Mouse (Mus musculus): ENCODE measurements at regions not wholly inside any gene's neighbourhood (a gene's known extent, or its start where the extent isn't known, plus 50 kb on each side); places are given as distances from the start of the nearest gene placed in this dataset.

DNA sequence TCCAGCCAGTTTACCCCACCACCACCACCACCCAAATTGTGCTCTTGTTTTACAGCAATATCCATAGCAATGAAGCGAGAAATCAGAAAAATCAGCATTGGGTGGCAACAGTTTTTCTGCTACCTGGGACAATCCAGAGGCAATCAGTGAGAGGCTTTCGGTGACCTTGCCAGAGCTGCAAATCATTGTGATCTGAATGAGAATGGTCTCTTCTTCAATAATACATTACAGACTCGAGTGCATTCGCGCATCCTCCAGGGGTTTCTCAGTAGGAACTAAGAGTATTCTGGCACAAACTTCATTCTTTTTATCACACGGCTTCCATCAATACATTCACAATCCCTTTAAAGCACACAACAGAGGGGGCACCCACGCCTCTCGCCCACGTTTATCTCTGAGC lies 91.2 kb downstream of the Srek1 start:
- CTCF ChIA-PET, result no interaction called here

DNA sequence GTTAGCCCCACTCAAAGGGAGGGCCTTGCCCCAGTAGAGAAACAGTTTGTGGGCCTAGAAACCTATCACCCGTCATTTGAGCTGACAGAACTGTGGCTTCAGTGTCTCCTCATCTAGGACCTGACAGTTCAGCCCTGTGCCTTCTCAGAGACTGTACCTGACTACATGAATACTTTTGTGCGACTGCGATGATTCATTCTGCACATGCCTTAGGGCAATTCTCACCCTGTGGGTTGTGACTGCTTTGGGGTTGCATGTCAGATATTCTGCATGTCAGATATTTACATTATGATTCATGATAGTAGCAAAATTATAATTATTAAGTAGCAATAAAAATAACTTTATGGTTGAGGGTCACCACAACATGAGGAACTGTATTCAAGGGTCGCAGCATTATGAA lies 93.7 kb downstream of the Srek1 start:
- CTCF ChIA-PET, result no interaction called here

DNA sequence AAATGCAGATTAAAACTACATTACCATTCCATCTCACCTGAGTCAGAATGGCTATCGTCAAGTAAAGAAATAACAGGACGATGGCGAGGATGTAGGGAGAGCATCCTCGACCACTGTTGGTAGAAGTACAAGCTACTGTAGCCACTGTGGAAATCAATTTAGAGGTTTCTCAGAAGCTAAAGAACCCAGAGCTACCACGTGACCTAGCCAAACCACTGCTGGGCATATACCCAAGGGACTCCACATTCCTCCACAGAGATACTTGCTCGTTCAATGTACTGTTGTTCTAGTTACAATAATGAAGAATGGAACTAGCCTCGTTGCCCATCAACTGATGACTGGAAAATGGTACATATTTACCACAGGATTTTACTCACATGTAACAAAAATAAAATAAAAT lies 94.4 kb downstream of the Srek1 start:
- CTCF ChIA-PET, result no interaction called here

DNA sequence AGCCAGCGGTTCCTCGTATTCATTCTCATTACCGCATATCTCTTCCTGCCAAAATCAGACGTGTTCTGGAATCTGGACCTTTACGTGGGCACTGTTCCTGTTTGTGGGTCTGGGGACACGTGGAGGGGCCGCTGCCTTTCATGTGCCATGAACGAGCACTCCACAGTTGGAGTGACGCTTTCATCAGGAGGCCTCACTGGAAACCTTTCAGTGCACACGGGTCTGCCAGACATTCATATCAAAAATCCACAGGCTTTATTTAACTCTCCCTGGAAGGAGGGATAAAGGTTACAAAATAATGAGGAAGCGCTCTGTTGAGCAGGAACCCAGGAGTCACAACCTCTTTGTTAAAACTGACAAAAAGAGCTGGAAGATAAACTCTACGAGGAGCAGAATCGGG lies 97.6 kb downstream of the Srek1 start:
- CTCF ChIA-PET, result no interaction called here

DNA sequence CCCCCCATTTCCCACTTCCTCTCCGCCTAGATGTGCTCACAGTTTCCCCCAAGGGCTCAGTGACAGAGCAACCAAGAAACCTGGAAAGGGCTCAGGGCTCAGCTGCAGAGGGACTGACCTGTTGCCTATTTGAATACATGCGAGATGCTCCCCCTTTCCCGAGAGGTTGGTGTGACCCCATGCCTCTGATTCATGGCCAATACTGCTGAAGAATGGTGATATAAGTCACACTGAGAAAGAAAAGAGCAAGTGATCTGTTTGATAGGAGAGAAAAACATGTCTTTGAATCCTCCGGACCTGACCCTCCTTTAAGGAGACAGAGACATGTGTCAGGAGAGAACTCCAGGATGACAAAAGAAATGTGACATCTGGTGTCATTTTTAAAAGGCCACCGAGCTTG lies 98.2 kb downstream of the Srek1 start:
- CTCF ChIA-PET, result no interaction called here

DNA sequence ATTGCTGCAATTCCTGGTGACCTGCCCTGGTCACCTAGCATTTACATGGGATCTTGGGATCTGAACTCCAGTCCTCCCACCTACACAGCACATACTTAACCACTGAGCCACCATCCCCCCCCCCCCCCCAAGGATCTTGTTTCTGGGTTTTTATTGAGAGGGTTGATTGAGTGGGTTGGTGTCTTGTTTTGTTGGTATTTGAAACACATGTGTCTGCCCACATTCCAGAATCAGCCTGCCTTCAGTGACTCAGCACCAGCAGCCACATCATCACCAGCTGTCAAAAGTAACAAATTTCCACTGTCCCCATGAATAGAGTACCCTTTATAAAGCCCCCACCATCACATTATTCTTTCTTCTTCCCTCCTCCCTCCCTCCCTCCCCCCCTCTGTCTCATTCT lies 103.8 kb downstream of the Srek1 start:
- CTCF ChIA-PET, result no interaction called here

DNA sequence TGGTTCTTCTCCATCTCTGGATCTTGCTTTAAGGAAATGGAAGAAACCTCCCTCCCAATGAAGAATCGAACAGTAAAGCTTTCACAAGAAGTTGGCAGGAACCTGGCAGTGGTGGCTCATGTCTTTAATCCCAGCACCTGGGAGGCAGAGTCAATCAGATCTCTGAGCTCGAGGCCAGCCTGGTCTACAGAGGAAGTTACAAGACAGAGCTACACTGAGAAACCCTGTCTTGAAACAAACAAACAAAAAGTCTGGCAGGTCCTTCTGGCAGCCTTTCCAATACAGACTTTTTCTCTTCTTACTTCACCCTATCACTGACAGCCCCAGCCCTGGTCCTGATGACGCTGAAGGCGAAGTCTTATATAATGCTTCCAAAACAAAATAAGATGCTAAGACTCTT lies 104.6 kb downstream of the Srek1 start:
- CTCF ChIA-PET, result no interaction called here

DNA sequence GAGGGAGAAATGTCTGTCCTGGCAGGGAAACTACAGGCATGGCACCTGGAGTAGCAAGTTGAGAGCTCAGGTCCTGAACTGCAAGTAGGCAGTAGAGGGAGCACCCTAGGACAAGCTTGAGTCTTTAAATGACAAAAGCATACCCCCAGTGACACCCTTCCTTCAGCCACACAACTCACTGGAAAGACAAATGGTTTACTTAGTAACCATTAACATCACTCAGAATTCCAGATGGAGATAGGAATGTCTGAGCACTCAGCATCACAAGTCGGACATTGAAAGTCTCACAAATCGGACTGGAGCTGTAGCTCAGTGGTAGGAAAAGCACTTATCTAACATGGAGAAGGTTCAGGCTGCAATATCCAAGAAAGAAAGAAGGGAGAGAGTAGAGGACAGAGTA lies 106.7 kb downstream of the Srek1 start:
- CTCF ChIA-PET, result no interaction called here

DNA sequence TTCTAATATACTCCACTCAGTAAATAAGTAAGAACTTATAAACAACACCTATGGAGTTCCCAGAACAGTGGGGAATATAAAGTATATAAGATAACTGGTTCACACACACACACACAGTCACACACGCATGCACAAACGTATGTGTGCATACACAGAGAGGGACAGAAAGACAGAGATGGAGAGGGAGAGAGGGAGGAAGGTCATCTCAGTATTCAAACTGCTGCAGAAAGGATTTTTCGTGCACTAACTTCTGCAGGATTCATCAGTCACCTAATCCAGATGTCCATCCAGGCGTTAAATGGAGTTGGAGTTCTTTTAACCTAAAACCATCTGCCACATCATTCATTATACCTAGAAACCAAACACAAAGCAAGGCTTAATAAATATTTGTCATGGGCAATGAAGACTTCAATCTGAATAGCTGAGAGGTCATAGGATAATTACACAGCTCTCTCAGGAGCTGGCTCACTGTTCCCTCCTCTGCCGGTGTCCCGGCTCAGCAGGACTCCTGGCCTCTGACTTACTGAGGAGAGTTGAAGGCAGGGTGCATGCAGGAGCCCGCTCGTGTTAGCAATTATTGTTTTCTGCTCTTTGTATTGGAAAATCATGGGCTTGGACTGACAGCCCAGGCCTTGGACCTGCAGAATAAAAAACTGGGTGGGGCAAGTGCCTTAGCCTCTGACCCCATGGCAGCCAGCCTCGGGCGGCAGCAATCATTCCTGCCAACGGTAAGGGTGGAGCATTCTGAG lies 114.0 kb downstream of the Srek1 start:
- CTCF ChIA-PET, result no interaction called here

DNA sequence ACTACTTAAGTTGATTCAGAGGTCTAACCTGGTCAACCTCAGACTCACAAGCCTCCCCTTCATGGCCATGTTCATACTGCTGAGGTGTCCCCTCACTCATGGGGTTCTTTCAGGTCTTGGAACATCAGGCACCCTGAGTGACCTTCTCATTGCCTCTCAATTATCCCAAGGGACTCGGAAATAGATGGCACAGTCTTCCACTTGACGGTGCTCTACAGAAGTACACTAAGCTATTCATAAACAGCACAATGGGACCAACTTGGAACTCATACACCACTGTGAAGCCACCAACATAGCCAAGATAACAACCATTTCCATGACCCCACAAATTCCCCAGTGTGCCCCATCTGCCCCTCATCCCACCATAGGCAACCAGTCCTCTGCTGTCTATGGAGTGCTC lies 118.4 kb downstream of the Srek1 start:
- CTCF ChIA-PET, result no interaction called here

DNA sequence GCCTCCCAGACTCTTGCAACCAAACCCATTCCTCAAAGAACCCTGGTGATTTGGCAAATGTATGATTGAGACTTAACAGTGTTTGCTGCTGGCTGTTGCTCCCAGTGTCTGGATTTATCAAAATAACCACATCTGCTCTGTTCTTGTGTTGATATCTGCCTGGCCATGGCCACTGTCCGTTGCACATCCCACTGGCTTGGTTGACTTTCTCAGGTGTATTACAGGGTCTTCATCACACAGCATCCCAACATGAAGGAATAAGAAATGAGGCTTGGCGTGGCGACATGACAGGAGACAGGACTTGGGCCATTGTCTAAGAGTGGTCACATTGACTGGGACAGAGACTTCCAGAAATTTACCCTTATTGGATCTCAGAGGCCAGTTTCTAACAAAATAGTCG lies 121.2 kb downstream of the Srek1 start:
- CTCF ChIA-PET, result no interaction called here

DNA sequence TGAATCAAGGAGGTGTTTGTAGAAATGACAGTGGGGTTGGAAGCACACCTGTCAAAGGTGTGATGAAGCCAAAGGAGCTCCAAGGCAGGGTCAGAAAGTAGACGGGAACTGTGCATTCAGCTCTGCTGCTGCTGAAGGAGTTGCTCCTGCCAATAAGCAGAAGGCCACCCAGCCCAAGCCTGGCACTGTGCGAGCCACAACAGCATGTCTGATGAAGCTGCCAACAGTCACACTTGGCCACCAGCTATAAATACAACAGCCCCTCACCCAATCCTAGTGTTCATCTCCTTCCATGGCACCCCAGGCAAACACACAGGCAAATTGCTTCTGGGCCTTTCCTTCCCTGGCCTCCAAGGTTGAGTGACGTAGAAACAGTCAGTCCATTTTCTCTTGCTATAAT lies 125.0 kb downstream of the Srek1 start:
- CTCF ChIA-PET, result no interaction called here

DNA sequence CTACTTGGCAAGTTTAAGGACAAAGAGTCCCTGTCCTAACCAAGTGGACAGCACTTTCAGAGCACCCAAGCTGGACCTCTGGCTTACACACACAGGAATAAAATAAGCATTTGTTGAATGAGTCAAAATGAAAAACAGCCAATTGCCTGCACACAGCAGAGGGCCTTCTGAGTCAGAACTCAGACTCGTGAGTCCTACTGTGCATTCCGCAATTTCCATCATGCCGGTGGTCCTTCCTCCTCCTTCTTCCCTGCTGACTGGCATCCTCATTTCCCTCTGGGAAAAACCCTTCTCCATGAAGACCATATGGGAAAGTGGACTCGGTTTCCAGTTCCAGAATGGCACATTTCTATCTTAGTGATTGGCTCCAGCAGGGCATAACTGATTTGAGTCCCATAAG lies 126.4 kb downstream of the Srek1 start:
- CTCF ChIA-PET, result no interaction called here

DNA sequence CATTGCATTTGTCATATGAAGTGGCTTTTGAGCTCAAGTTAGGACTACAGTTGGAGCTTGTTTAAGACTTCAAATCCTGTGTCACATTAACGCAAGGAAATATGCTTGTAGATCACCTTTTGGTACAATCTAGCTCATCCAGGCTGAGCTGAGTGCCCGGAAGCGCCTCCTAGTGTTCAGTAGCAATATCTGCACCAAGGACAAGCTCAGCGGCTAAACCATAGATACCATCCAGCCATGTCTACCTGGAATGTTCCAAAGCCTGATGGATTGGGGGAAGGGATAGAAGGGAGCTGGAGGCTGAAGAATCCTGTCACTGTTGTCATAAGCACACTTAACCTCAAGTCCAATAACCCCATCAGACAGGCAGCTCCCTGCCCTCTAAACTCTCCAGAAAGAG lies 128.4 kb downstream of the Srek1 start:
- CTCF ChIA-PET, result interaction anchor here (0.6 to 0.7 kb wide), 2 partner anchors 1003 to 1797 kb away, joined by 3 to 5 read pairs; no protein-coding TSS in a partner anchor

DNA sequence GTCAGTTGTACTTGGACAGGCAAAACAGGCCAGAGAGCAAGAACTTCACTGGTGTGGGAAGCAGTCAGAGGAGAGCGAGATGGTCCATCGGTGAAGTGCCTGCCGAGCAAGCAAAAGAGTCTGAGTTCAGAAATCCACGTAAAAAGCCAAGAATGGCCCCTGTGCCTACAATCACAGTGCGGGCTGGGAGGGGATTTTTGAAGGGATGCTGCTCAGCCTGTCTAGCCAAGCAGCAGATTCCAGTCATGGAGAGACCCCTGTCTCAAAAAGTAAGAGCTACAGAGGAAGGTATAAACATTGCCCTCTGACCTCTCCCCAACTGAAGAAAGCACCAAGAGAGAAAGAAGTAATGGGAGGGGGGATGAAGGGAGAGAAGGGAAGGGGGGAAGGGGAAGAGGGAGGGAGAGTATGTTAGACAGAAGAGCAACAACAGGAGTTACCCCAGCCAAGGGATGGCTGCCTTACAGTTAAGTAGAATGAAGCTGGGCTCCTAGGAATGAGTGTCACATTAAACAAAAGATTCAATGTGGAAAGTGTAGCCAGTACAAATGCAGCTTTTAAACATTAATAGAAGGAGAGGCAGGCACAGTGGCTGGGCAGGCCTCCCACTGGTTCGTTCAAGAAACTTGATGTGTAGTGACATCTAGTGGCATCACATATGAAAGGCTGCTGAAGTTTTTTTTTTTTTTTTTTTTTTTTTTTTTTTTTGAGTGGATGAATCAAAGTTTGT lies 130.2 kb downstream of the Srek1 start:
- CTCF ChIA-PET, result no interaction called here

DNA sequence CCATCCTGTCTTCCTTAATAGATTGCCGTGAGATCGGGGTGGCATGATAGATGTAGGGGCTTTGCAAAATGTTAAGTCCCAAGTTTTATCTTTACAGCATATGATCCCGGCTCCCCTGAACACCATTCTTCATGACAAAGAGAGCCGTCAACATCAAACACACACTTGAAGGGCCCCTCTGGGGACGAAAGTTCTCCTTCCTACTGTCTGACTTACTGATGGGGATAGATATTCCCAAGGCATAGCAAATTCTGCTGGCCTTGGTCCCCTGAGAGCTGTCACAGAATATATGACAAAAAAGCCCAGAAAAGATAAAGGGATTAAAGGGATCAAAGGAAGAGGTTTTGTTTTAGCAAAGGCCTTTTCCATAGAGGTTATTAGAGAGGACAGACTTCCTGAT lies 130.9 kb downstream of the Srek1 start:
- CTCF ChIA-PET, result no interaction called here

DNA sequence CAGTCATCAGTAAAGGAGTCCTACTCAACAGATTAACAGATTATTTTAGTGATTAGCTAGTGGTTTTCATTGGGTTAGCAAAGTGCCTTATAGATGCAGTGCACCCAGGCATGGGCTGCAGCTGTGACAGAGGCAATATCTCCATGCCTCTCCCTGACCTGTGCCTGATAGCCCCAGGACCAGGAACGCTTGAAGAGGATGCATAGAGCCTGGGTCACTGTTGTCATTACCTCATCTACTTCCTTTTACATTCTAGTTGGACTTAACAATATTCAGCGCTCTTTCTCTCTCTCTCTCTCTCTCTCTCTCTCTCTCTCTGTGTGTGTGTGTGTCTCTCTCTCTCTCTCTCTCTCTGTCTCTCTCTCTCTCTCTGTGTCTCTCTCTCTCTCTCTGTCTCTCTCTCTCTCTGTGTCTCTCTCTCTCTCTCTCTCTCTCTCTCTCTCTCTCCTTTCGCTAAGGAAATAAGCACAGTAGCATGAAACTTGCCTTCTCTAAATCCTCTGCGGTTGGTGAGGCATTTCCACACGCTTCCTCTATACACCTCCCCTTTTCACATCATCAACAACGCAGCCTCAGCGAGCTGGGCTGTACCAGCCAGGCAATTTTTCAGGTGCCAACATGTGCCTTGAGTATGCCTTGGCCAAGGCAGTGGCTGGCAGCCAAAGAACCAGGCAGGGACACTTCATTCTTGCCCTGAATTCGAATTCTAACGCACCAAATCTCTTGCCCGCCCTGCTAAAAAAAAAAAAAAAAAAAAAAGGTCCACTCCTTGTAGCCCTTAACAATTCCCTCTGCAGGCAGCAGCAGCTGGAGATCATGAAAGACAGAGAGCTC lies 131.6 kb downstream of the Srek1 start:
- CTCF ChIA-PET, result no interaction called here

DNA sequence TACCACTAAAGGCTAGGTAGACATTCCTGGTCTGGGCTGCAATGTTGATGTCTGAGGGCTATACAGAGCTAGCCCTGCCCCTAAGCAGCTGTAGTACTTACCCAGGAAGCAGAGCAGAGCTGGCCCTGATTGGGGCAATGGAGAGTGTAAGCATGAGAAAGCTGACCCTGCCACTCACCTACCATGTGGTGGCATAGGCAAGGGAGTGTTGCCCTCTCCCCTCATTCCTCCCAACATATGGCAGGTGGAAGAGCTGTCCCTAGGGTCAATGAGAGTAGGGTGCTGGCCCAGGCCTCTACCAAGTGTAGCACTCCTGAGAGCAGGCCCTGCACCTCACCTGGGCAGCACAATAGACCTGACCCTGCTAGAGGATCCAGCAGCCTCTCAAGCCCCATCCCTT lies 136.4 kb downstream of the Srek1 start:
- CTCF ChIA-PET, result no interaction called here

DNA sequence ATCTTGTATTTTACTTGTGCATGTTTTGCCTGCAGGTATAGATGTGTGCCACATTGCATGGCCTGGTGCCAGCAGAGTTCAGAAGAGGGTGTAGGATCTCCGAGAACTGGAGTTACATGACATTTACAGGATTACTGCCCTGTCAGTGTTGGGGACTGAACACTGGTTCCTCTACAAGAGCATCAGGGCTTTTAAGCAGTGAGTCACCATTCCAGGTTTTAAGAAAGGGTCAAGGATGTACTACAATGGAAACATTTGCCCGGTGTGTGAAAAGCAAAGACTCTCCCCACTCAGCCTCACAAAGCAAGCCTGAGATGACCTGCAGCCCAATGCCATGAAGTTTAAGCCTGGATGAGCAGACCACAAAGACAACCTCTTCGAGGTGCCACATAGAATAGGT lies 137.0 kb downstream of the Srek1 start:
- CTCF ChIA-PET, result no interaction called here

DNA sequence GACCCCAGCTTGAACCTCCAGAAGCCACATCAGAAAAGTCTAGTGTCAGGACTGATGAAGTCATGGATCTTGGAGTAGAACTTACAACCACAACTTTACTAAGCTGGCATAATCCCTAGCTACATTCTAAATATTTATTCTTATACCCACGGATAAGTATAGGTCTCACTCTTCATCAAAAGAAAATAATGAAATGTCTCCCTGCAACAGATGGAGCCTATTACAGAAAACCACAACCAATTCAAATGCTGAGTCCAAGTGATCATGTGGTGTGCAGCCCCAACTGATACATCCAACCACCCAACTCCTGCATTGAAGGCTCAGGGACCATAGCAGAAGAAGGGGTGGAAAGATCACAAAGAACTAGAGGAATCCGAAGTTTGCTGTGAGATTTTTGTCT lies 137.8 kb downstream of the Srek1 start:
- CTCF ChIA-PET, result no interaction called here

DNA sequence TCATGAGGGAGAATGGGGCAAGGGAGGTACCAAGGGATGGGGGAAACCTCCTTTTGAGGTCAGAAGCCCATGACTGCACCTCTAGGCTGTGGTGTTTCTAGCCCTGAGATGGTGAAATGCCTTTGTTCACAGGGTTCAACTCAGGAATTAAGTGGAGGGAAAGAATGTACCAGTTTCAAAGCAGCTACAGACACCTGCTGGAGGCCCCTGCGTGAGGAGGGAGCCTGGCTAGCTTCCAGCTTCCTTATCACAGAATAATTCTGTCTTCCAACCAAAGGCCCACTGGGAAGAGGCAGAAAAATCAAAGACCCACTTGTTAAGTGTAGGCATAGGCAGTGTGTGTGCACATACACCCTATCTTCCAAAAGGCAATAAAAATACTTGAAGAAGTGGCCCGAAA lies 150.6 kb downstream of the Srek1 start:
- CTCF ChIA-PET, result no interaction called here

DNA sequence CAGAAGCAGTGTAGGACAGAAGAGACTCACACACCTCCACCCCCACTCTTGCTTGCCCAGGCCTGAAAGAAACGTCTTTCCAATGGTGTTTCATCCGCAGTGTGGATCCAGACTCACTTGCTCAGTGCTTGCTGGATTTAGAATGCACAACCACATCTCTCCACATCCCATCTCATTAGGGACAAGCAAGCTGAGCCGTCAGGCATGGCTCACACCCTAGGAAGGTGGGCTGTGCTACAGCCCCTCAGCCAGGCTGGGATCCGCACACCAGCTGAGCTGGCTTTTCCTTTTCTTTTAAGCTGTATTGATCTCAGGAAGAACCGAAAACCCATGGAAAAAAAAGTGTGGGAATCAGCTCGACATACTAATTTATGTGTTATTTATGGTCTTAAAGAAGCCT lies 151.1 kb downstream of the Srek1 start:
- CTCF ChIA-PET, result no interaction called here

DNA sequence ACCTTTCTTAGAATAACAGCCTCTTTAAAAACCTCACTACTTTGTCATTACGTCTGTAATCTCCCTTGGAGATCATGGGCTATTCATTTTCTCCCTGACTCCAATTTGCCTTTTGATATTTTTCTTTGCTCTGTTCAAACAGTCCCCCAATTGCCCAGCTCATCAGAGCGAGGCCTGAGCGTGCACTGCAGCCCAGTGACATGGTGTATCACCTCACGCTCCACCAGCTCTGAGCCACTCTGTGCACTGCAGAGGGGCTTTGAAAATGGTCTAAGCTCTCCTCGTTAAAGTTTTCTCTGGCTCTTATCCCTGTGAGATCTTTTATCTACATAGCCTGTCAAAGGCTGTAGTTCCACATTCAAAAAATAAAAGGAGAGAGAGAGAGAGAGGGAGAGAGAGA lies 152.1 kb downstream of the Srek1 start:
- CTCF ChIA-PET, result no interaction called here

Data from spleen, embryonic (tissue).